Mouse (Mus musculus): Measurements from ENCODE around the gene Ppa1. TPM values are rescaled to one million over a fixed set of nuclear protein-coding genes. Genes with fewer than 3 reads are reported as not detected.

The Ppa1 gene
- total RNA-seq, 2 experiments from 2014 or later: 67.1 to 176 TPM

Other genes with a start within 250 kb of the Ppa1 start
- not detected in 2 replicates for gene Nodal, start 230.6 kb upstream of the Ppa1 start, total RNA-seq (2014; fragmentation: Nextera tagmentation)
- gene Nodal, start 230.6 kb upstream of the Ppa1 start, total RNA-seq (2017): not detected in 2 replicates
- gene Eif4ebp2, start 195.9 kb upstream of the Ppa1 start, total RNA-seq (2014; fragmentation: Nextera tagmentation): 175 and 185 TPM in 2 replicates
- 11.8 and 14.0 TPM in 2 replicates for gene Eif4ebp2, start 195.9 kb upstream of the Ppa1 start, total RNA-seq (2017)
- gene Lrrc20, start 172.8 kb upstream of the Ppa1 start, total RNA-seq (2014; fragmentation: Nextera tagmentation): 6.6 and 11.5 TPM in 2 replicates
- 4.8 and 5.6 TPM in 2 replicates for gene Lrrc20, start 172.8 kb upstream of the Ppa1 start, total RNA-seq (2017)
- not detected in 2 replicates for gene Npffr1, start 53.1 kb upstream of the Ppa1 start, total RNA-seq (2014; fragmentation: Nextera tagmentation)
- not detected in 2 replicates for gene Npffr1, start 53.1 kb upstream of the Ppa1 start, total RNA-seq (2017)
- 79.8 and 111 TPM in 2 replicates for gene Sar1a, start 31.7 kb downstream of the Ppa1 start, total RNA-seq (2014; fragmentation: Nextera tagmentation)
- 88.5 and 108 TPM in 2 replicates for gene Sar1a, start 31.7 kb downstream of the Ppa1 start, total RNA-seq (2017)
- 14.7 and 19.2 TPM in 2 replicates for gene Tysnd1, start 47.0 kb downstream of the Ppa1 start, total RNA-seq (2014; fragmentation: Nextera tagmentation)
- gene Tysnd1, start 47.0 kb downstream of the Ppa1 start, total RNA-seq (2017): 20.3 and 24.8 TPM in 2 replicates
- gene Aifm2, start 66.7 kb downstream of the Ppa1 start, total RNA-seq (2014; fragmentation: Nextera tagmentation): 5.0 and 9.0 TPM in 2 replicates
- gene Aifm2, start 66.7 kb downstream of the Ppa1 start, total RNA-seq (2017): 6.5 and 6.6 TPM in 2 replicates
- 1.9 and 2.5 TPM in 2 replicates for gene H2afy2, start 135.6 kb downstream of the Ppa1 start, total RNA-seq (2014; fragmentation: Nextera tagmentation)
- gene H2afy2, start 135.6 kb downstream of the Ppa1 start, total RNA-seq (2017): 1.1 and 1.6 TPM in 2 replicates